Mouse (Mus musculus) lung, postnatal 0 days (tissue): ENCODE results near the gene Zer1.

Experiments used
- CTCF ChIP-seq: IDR thresholded peaks from 2 replicates; pipeline ENCODE4 v1.5.1; 2016; ENCODE audit warnings: antibody characterized with exemption, mild to moderate bottlenecking
- EP300 ChIP-seq: IDR thresholded peaks from 2 replicates; pipeline ENCODE4 v1.6.1; 2016; ENCODE audit warnings: antibody characterized with exemption, mild to moderate bottlenecking, control low read depth

GRCm38 (mm10) chr2:30080181-30080800 is 44.1 kb downstream of the Zer1 start:
- no peak for TF ChIP-seq CTCF
- TF ChIP-seq EP300: no peak
